30 mouse cellular contexts compared by ENCODE assay signal in the genomic region with DNA sequence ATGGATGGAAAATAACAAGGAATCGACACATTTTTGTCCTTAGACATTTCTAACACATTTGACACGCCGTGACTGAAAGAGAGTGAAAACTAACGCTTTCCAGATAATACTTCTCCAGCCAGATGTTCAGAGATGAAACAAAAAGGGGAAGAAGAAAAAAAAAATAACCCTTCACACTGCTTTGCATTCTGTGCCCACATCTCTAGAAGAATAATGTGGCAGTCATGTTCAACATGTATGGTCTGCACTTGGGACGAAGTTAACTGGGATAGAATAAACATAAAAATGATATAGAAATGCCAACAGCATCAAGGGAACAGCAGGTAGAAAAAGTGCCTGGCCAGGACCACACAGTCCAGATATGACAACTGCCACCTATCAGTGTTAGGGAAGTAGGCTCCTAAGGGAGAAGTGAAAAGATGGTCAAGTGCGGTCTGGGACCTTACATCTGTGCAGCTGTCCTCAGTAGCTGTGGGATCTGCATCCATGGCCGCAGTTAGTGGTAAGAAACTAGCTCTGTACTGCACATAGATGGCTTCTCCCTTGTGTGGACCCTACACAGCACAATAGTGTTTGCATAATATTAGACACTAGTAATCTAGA.
DNase-seq lines count a peak whose midpoint lies in the region; ATAC-seq and TF ChIP-seq lines count a peak whose summit lies in the region.
"Had no signal": no experiment of that assay in that cellular context is flagged by ENCODE, and none has a peak within 500 bp of the region (broad histone marks: within the 10 kb centered on the region; RNA-seq: fewer than 3 reads in every experiment).

No protein-coding gene starts in this region.

- DNase-seq in midbrain, embryonic 11.5 days (ENCODE audit: low spot score, missing footprints) = peak; percentile 80
- DNase-seq in midbrain, embryonic 14.5 days = no peak
- DNase-seq in gastrocnemius, adult 2 months = no peak
- no peak for DNase-seq in lung, adult 18-20 months
- DNase-seq in layer of hippocampus, postnatal 10 days (ENCODE audit: low spot score in 2 of 2) = no peak
- DNase-seq: adrenal gland, postnatal 10 days; adrenal gland, postnatal 36 days; cerebellum, adult 11 months; cerebellum, adult 2 months; cerebellum, adult 9-11 months; cerebellum, postnatal 25 days; embryo, embryonic 11 days; gastrocnemius, postnatal 10 days; gastrocnemius, postnatal 36 days; heart, adult 18-20 months; heart, postnatal 14 days; heart, postnatal 4 days had no signal

- no peaks in the 10 kb centered on the region for H3K9me3 ChIP-seq in midbrain, embryonic 11.5 days (ENCODE audit: control insufficient read depth, low read length)
- H3K9me3 ChIP-seq in midbrain, embryonic 14.5 days (ENCODE audit: control insufficient read depth, low read length) = no peaks in the 10 kb centered on the region
- H3K9me3 ChIP-seq: embryonic facial prominence, embryonic 10.5 days; embryonic facial prominence, embryonic 13.5 days; forebrain, embryonic 12.5 days; forebrain, embryonic 15.5 days; heart, embryonic 13.5 days had no signal

- H3K36me3 ChIP-seq in midbrain, embryonic 11.5 days (ENCODE audit: control insufficient read depth, insufficient read depth, low read length) = no peaks in the 10 kb centered on the region
- no peaks in the 10 kb centered on the region for H3K36me3 ChIP-seq in midbrain, embryonic 14.5 days (ENCODE audit: control insufficient read depth, insufficient read depth, low read length)
- H3K36me3 ChIP-seq: embryonic facial prominence, embryonic 10.5 days; embryonic facial prominence, embryonic 13.5 days; forebrain, embryonic 12.5 days; forebrain, embryonic 15.5 days; heart, embryonic 13.5 days had no signal

- no peak overlapping the region for H3K27ac ChIP-seq in midbrain, embryonic 11.5 days (ENCODE audit: low read depth, low read length)
- no peak overlapping the region for H3K27ac ChIP-seq in midbrain, embryonic 14.5 days (replicated peaks; ENCODE audit: low read depth, low read length)
- H3K27ac ChIP-seq in gastrocnemius, adult 2 months = no peak overlapping the region
- H3K27ac ChIP-seq: embryonic facial prominence, embryonic 10.5 days; embryonic facial prominence, embryonic 13.5 days; forebrain, embryonic 12.5 days; forebrain, embryonic 15.5 days; heart, embryonic 13.5 days; hindbrain, embryonic 14.5 days; hindbrain, postnatal 0 days had no signal

- no peak overlapping the region for H3K4me2 ChIP-seq in midbrain, embryonic 11.5 days
- no peak overlapping the region for H3K4me2 ChIP-seq in midbrain, embryonic 14.5 days (ENCODE audit: low read length)
- H3K4me2 ChIP-seq: embryonic facial prominence, embryonic 13.5 days; forebrain, embryonic 12.5 days; forebrain, embryonic 15.5 days; heart, embryonic 13.5 days; hindbrain, embryonic 14.5 days had no signal

- intact Hi-C loops in gastrocnemius, adult 2 months (cut with DNase I) = loop anchor here (5.0 kb wide), 1 partner anchor 342 kb away; no protein-coding TSS in a partner anchor

- WGBS in midbrain, embryonic 11.5 days = 91% methylated on average over 7 of the region's 7 CpGs
- WGBS in midbrain, embryonic 14.5 days = 93% methylated on average over 7 of the region's 7 CpGs

- H3K4me1 ChIP-seq in midbrain, embryonic 11.5 days (ENCODE audit: control insufficient read depth, insufficient read depth, low read length) = no peaks in the 10 kb centered on the region
- H3K4me1 ChIP-seq in midbrain, embryonic 14.5 days (ENCODE audit: control insufficient read depth, insufficient read depth, low read length) = no peaks in the 10 kb centered on the region

- ATAC-seq in midbrain, embryonic 11.5 days (ENCODE audit: low FRiP score) = no peak
- no peak for ATAC-seq in midbrain, embryonic 14.5 days (ENCODE audit: low FRiP score, low TSS enrichment)
- ATAC-seq in common myeloid progenitor, adult 5-6 weeks (replicated peaks; ENCODE audit: low read depth, poor library complexity, severe bottlenecking) = peak; percentile 48
- peak; percentile 42; the same call in 1 of the 2 replicates for ATAC-seq in megakaryocyte progenitor cell, adult 5-6 weeks (replicated peaks; ENCODE audit: poor library complexity)
- ATAC-seq: CD4-positive, CD25-positive, alpha-beta regulatory T cell, adult 4 months; forebrain, embryonic 15.5 days; hindbrain, postnatal 0 days; inflammation-experienced regulatory T-cells, adult 6 months; Patski had no signal

- H3K4me3 ChIP-seq in midbrain, embryonic 11.5 days (ENCODE audit: low read depth, low read length) = no peak overlapping the region
- no peak overlapping the region for H3K4me3 ChIP-seq in midbrain, embryonic 14.5 days (replicated peaks; ENCODE audit: low read depth, low read length)
- H3K4me3 ChIP-seq in gastrocnemius, adult 2 months = no peak overlapping the region
- H3K4me3 ChIP-seq: embryonic facial prominence, embryonic 10.5 days; embryonic facial prominence, embryonic 13.5 days; erythroblast, embryonic 14.5 days; forebrain, embryonic 12.5 days; forebrain, embryonic 15.5 days; heart, embryonic 13.5 days had no signal

- H3K9ac ChIP-seq in midbrain, embryonic 11.5 days (ENCODE audit: low read length) = no peak overlapping the region
- no peak overlapping the region for H3K9ac ChIP-seq in midbrain, embryonic 14.5 days (replicated peaks; ENCODE audit: low read length)
- H3K9ac ChIP-seq: embryonic facial prominence, embryonic 13.5 days; forebrain, embryonic 12.5 days; forebrain, embryonic 15.5 days; hindbrain, embryonic 14.5 days had no signal

- TF ChIP-seq CTCF in gastrocnemius, adult 2 months (IDR thresholded peaks at IDR 0.05) = no peak

- H3K27me3 ChIP-seq in midbrain, embryonic 11.5 days (ENCODE audit: control insufficient read depth, insufficient read depth, low read length) = no peaks in the 10 kb centered on the region
- no peaks in the 10 kb centered on the region for H3K27me3 ChIP-seq in midbrain, embryonic 14.5 days (ENCODE audit: control insufficient read depth, insufficient read depth, low read length)
- H3K27me3 ChIP-seq: forebrain, embryonic 15.5 days; Patski had no signal

Comparison
In these comparisons a context has a peak if more than half of its experiments do, and no peak if none do; other contexts are left out.
1. ATAC-seq: peak in common myeloid progenitor, adult 5-6 weeks (single experiment) and megakaryocyte progenitor cell, adult 5-6 weeks (single experiment); none in midbrain, embryonic 11.5 days (single experiment) and midbrain, embryonic 14.5 days (single experiment).